Mouse (Mus musculus): Measurements from ENCODE around the gene Scn8a.

GRCm38 (mm10) chr15:100903811-100904210 is 34.2 kb downstream of the Scn8a start:
- TF ChIP-seq POLR2A (IDR thresholded peaks at IDR 0.05; ENCODE audit: low read depth, low read length) = no peak
- no peak for TF ChIP-seq CTCF (IDR thresholded peaks at IDR 0.05; ENCODE audit: borderline replicate concordance, insufficient read depth, low read length)
